Mouse (Mus musculus): ENCODE results near the gene Olfr671.
"Not testable (repeated sequence)": the region's sequence is repeated elsewhere in the genome, so short reads cannot be mapped to it uniquely, and the experiment has no call there.

Gene Olfr671

GRCm38 (mm10) chr7:104979026-104979425, at the start of gene Olfr671:
TSS of gene Olfr671 (minus strand) at chr7:104979126.
- no peak for DNase-seq

GRCm38 (mm10) chr7:105028360-105028759, 49.4 kb upstream of the Olfr671 start, which contains the start of gene Olfr675:
TSS of gene Olfr675 (minus strand) at chr7:105028460.
- no peak for DNase-seq

- DNase-seq: no peak
Measured at GRCm38 (mm10) chr7:105022530-105022929, 43.6 kb upstream of the Olfr671 start.

- no peak for DNase-seq
Measured at GRCm38 (mm10) chr7:105001929-105002328, 23.0 kb upstream of the Olfr671 start, which contains the start of gene Olfr672. TSS of gene Olfr672 (minus strand) at chr7:105002029.

- not testable (repeated sequence) for DNase-seq
Measured at GRCm38 (mm10) chr7:104972507-104972906, 6.4 kb downstream of the Olfr671 start.

- DNase-seq: no peak
Measured at GRCm38 (mm10) chr7:104962520-104962919, 16.4 kb downstream of the Olfr671 start, which contains the start of gene Olfr670. TSS of gene Olfr670 (minus strand) at chr7:104962620.

GRCm38 (mm10) chr7:104950234-104950633, 28.7 kb downstream of the Olfr671 start:
- DNase-seq: not testable (repeated sequence)

- no peak for DNase-seq
Measured at GRCm38 (mm10) chr7:104933940-104934339, 45.0 kb downstream of the Olfr671 start, which contains the start of gene Olfr669. TSS of gene Olfr669 (plus strand) at chr7:104934240.

- no peak for DNase-seq
Measured at GRCm38 (mm10) chr7:104927957-104928356, 51.0 kb downstream of the Olfr671 start, which contains the start of gene Olfr668. TSS of gene Olfr668 (minus strand) at chr7:104928057.
